Mouse (Mus musculus): ENCODE data around the gene Lmbr1. TPM values are rescaled to one million over a fixed set of nuclear protein-coding genes. Genes with fewer than 3 reads are reported as not detected.
A peak's percentile ranks its signal among the peaks of the same experiment; 100 is the strongest.

Gene Lmbr1
- total RNA-seq, 2 experiments from 2014 or later, result 38.6 to 41.3 TPM

DNA sequence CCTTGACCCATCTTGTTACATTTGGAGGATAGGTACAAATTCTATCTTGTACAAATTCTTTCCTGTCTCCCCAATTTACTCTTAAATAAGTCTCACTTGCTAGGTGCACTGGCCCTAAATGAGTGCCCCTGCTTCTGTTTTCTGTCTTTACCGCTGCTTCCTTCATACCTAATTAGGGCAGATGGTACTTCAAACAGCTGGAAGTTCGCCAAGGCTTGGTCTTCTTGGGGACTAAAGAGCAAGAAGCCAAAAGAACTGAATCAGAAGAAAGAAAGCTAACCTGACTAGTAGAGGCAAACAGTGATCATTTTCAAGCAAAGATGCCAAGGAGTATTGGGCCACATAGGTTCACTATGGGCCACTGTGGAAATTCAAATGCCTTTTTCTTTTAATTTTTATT is 104.8 kb downstream of the Lmbr1 start:
- intact Hi-C loops (cut with DNase I), result no loop called here
- DNase-seq, result peak; percentile 50

DNA sequence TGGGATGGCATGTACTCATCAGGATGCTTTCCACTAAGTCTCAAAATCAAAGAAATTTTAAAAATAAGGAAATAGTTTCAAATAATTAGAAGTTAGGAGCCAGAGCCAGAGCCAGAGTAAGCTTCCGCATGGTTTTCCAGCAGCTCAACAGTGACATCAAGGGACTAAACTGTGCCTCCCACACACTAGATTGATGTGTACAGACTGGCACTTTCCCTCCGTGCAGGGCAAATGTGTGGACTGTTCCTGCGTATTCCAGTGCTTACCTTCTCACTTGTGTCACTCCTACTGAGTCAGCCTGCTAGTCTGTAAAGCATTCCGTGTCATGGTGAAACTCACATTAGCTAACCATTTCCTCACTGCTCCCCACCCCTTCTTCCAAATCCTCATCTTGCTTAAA is 107.3 kb downstream of the Lmbr1 start:
- DNase-seq, result no peak
- intact Hi-C loops (cut with DNase I), result no loop called here

DNA sequence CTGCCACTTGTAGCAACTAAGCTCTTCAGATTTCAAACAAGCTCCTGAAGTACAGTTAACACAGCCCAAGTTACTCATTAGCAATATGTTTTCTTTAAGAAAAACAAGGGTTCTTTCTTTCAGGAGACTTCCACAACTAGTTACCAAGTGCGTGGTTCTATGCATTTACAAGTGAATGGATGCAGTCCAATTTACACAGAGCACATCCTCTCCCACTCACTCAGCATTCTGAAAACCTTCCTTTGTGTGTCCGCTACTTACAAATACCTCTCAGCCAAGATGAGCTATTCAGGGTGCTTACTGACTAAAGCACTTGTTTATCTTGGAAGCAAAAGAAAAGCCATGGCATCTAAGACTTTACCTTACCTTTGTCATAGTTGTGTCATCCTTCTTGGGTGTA is 124.3 kb downstream of the Lmbr1 start:
- intact Hi-C loops (cut with DNase I), result no loop called here

DNA sequence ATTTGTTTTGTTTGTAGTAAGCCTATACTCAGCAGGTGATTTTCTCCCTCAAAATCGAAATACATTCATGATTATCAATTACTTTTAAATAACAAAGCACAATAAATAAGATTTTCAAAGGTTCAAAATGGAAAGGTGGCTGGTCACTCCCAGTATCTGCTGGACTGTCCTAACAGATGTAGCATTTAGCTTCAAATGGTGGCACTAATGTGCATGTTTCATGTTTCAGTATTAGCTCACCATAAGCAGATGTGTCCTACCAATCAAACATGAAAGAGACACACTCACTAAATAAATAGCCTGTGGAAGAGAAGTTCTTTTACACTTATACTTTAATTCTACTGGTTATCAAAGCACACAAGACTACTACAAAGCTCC is 126.7 kb downstream of the Lmbr1 start:
- DNase-seq, result no peak
- intact Hi-C loops (cut with DNase I), result no loop called here

More for the DNA sequence above, 124.3 kb downstream of the Lmbr1 start:
- DNase-seq, result no peak

DNA sequence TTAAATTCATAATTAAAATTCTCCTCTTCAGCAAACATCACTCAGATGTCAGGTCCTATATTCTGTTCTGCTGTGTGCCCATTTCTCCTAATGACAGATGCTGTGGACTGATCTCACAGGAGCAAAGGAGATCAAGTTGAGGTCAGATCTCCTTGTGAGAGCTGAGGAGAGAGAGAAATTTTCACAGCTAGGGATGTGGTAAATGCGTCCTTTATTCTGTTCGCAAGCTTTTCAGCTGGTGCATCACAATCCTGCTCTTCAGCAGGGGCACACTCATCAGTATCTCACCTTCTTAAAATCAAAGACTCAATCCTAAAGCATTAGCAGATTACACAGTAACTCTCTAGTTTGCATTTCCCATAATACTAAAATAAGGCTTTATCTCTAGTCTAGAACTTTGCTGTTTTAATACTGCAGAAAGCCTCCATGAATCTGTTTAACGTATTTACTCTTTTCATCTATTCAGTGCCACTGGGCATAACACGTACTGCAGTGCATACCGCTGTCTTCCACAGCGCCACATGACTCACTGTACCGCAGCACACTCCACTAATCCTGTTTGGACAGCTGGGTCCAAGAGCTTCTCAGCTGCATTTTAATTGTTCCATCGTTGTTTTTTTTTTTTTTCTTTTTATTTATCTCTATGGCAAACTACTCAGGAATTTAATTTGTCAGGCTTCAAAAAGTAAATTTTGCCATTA is 127.2 kb downstream of the Lmbr1 start:
- intact Hi-C loops (cut with DNase I), result no loop called here
- no peak for DNase-seq

DNA sequence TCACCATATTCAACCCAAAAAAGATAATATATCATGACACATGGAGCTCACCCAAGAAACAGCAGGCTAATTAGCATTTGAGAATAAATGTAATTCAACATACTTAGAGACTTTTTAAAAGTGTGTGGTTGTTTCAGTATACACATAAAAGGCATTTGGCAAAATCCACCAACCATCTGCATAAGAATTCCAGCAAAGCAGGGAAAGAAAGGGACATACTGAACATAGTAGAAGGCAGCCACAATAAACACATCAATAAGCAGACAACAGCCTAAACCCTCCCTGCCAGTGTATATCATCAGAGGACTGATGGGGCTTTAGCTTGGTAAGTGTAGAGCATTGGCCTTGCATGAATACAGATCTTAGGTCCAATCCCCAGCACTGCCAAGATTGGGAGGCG is 133.4 kb downstream of the Lmbr1 start:
- intact Hi-C loops (cut with DNase I), result no loop called here
- DNase-seq, result no peak

DNA sequence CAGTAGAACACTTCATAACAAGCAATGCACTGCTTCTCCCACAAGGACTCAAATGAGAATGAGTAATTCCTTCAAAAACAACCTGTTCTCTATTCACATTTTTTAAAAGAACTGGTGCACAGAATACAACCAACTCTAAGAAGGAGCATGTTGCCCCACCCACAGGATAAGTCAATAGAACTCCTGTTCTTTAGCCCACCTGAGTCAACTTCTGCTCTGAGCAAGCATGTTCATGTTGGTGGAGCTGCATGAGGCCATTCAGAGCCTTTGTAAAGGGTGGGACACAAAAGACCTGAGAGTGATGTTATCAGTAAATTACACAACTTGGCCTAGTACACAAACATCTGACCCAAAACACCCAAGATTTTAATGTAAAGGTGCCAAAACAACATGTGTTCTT is 139.8 kb downstream of the Lmbr1 start:
- no peak for DNase-seq
- intact Hi-C loops (cut with DNase I), result no loop called here

DNA sequence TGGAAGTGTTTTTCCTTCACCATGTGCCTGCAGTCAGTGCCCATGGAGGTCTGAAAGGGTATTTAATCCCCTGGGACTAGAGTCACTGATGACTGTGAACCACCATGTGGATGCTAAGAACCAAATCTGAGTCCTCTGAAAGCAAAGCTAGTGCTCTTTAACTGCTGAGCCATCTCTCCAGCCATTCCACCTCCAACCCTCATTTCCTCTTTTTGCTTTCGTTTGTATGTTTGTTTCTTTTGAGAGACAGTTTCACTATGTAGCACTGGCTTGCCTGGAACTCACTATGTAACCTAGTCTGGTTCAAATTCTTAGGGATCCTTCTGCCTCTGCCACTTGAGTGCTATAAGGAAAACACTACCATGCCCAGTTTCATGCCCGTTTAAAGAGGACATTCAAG is 147.7 kb downstream of the Lmbr1 start:
- DNase-seq, result no peak
- intact Hi-C loops (cut with DNase I), result no loop called here

DNA sequence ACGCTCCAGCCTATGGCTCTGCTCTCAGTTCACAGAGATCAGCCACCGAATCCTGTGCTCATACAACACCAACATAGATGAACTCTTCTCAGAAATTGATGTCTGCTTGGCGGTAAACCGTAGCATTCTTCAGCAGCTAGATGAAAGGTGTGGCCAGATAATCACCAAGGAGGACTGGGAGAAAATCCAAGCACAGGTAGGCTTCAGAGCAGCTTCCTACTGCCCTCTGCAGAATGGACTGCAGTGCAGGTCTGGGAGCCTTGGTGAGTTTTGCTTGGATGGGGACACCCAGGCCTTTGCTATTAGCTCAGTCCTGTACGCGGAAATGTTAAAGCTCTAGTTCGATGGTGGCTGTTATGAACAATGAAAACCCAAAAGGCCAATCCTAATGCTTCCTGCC is 154.1 kb downstream of the Lmbr1 start:
- DNase-seq, result no peak
- intact Hi-C loops (cut with DNase I), result no loop called here

DNA sequence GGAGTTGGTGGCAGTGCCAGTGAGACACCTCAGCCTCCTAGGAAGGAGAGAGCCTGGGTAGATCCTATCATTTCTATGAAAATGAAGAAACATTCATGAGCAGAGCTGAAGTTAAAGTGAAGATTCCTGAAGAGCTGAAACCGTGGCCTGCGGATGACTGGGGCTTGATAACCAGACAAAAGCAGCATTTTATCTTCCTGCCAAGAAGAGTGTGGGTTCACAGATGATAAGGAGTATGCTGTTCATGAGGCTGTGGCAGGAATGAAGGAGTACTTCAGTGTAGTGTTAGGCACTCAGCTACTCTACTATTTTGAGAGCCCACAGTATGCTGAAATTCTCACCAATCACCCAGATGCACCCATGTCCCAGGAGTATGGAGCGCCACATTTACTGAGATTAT is 160.2 kb downstream of the Lmbr1 start:
- no peak for DNase-seq
- intact Hi-C loops (cut with DNase I), result no loop called here

DNA sequence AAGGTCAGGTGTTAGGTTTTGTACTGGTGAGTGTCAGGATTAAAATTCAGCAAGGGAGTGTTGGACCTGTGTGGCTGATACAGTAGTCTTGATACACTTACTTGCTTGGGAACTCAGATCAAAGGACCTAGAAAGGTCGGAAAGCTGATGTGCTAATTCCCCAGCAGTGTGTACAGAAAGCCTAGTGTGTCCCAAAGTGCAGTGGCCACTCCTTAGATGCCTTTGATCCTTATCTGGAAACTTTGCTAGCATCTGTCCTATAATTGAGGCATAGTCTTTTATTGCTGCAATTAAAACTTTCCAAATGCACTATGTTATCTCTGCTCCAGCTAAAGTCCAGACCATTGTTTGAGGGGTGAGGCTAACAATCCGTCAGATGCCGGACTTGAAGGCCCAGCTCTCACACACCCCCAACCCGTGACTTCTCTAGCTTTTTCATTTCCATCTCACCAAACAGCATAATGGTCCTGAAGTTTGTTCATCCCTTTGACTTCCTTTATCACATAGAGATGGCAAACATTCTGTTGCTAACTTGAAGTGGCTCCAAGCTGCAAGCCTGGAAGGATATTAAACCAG is 166.1 kb downstream of the Lmbr1 start:
- intact Hi-C loops (cut with DNase I), result no loop called here
- DNase-seq, result no peak

DNA sequence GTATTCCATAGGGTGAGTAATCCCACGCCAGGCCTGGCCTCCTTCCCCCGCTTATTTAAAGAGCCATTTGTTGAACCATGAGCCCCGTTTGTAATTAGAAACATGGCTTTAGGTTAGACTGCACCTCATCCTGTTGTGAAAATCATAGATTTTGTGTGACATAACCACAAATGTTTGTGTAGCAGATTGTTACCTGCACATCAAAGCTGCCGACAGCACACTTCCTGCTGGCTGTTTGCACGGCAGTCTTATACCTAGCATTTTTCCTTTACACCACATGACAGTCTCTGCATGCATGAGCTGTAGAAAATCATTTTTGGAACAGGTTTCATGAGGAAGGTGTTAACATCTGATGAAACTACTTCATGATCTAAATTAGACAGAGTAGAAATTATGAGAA is 172.5 kb downstream of the Lmbr1 start:
- no peak for DNase-seq
- intact Hi-C loops (cut with DNase I), result no loop called here

DNA sequence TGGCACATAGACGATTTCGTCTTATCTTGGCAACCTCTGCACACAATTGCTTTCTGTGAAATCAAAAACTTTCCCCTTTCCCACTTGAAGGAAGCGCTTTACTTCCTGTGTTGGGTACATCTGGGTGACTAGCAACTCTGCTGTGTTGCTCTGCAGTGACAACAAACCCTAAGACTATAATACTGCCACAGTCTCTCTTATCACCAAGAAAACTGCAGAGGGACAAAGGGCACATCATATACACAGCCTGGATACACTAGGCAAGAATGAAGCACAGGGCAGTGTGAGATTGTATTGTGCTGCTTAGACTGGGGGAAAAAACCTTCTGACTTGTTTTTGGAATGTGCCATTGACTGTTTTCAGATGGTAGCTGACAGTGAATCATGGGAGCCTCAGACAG is 178.3 kb downstream of the Lmbr1 start:
- intact Hi-C loops (cut with DNase I), result loop anchor here (10.0 kb wide), 1 partner anchor 735 kb away; the partner anchor contains the start of gene Shh
- no peak for DNase-seq

DNA sequence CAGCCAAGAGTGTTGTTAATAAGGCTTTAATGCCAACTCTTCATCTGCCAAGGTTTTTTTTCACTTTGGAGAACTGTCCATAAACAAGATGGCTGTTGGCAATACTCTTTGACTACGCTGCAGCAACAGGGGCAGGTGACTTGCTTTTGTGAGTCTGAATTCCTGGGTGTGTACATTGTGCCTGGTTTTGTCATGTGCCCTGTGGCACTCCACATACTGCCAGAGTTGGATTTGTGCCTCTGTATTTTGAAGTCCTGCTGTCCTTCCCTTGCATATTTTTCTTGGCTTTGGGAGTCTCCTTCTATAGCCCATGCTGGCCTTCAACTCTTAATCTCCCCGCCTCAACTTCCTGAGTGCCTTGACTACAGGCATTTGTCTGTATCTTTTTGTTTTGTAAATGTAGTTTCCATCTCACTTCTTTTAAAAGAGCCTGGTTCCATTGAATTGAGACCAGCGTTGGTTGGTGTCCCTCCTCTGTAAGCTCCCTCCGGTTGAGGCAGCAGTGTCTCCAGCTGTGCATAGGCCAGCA is 179.2 kb downstream of the Lmbr1 start:
- intact Hi-C loops (cut with DNase I), result loop anchor here (10.0 kb wide), 1 partner anchor 734 kb away; the partner anchor contains the start of gene Shh
- DNase-seq, result no peak

DNA sequence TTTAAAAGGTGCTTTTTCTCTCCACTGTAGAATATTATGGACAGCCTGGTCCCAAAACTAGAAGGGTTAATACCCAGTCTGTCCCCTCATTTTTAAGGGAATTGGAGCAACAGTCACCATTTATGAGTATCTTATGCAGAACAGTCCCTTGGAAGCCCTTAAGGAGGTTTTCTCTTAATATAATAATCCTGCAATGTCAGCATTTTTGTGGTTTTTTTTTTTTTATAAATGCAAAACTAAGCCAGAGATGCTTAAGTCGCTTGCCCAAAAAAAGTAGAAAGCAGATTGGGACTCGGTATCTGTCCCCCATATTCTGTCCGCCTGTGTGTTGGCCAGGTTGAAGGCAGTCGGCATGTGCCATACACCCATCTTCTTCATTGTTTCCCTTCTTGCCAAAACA is 181.0 kb downstream of the Lmbr1 start:
- intact Hi-C loops (cut with DNase I), result loop anchor here (10.0 kb wide), 1 partner anchor 732 kb away; the partner anchor contains the start of gene Shh
- no peak for DNase-seq

DNA sequence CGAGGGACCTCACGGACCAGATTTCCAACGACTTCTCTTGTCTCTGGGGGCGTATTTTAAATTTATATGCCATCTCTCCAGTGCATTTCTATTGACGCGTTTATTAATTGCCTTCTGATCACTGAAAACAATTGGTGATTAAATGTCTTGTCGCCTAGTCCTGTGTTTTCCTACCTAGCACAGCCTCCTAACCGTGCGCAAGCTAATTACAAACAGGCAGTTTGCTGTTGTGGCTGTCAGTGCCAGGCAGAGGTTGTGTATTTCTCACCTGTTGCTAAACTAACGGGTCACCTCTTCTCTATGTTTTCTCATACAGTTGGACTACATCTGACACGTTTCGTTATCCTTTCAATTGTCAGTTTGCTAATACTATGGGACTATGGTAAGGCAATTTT is 181.9 kb downstream of the Lmbr1 start:
- intact Hi-C loops (cut with DNase I), result loop anchor here (10.0 kb wide), 1 partner anchor 731 kb away; the partner anchor contains the start of gene Shh
- DNase-seq, result no peak

DNA sequence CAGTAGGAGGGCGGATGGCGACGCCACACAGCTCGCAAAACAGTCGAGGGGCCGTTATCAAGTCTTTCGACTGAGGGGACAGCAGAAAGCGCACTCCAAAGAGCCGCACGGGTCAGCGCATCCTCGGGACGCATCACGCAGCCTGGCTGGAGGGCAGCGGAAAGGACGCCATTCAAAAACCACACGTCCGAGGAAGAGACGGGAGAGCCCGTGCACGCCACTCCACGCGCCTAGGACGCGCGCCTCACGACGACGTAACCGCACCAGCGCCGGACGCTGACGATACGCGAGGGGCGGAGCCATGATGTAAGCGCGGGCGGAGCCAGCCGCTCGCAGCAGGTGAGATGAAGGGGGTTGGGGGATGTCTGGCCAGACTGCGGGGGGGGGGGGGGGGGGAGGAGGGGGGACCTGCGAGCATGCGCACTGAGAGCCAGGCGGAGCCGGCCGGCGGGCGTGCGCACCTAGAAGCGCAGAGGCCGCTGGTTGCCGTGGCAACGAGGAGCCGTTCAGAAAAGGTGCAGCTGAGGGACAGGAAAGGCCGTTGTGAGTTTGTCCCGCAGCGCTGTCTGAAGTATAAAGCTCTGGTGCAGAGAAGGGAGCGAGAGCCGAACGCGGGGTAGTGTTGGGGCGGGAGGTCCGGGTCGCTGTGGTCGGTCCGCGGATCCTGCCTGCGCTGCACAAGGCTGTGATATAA is 182.5 kb downstream of the Lmbr1 start, which contains the start of gene Rnf32:
Rnf32 (plus strand) TSS at position 423 of the 694 bp plus-strand sequence.
- intact Hi-C loops (cut with DNase I), result loop anchor here (10.0 kb wide), 1 partner anchor 731 kb away; the partner anchor contains the start of gene Shh
- DNase-seq, result peak; percentile 95

DNA sequence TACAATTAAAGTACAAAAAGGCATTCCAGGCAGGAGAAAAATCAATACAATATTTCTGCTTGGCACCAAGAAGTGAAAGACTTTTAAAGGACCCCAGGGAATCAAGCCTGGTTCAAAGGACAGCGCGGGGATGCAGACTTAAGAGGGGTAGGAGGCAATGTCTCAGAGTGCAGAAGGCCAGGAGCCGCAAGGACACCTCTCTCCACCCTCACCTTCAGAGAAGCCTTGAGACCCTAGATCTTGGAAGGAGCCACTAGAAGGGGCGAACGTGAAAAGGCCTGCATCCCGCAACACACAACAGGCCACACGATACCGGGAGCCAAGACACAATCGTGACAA is 183.0 kb downstream of the Lmbr1 start:
- intact Hi-C loops (cut with DNase I), result loop anchor here (10.0 kb wide), 1 partner anchor 730 kb away; the partner anchor contains the start of gene Shh
- no peak for DNase-seq

DNA sequence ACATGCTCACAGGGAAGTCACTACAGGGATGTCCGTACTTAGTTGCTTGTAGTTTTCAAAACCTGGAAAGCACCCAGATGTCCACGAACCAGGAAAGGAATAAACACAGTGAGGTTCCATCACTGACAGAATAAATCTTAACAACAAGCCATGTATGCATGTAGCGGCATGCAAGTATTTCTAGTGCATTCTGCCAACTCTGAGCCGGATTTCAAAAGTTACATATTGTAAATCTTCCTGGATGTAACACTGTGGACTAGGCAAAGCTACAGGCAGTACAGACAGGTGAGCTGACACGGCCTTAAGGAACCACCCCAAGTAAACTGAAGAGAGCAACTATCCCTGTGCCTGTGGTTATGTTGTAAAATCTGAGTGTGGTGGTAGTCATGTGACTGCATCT is 191.4 kb downstream of the Lmbr1 start:
- intact Hi-C loops (cut with DNase I), result no loop called here
- DNase-seq, result no peak

All from left cerebral cortex, postnatal 4 days (tissue).